Mouse (Mus musculus): ENCODE measurements around the gene Arih1.

DNA sequence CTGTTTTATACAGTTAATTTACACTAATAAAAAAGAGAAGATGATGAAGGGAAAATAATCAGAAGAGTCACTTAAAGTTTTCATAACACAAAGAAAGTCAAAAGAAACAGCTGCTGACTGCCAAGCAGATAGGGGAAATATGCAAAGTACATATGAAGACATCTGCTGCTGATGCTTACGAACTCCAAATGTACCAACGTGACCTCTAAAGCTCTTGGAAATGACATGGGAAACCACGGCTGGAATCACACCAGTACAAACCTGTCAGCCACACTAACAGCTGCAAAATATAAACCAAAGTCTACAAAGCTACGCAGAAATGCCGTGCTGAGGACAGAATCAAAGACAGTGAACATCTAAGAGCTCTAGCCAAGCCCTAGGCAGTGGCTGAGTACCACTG is 147.3 kb downstream of the Arih1 start:
- no peak for TF ChIP-seq POLR2A (IDR thresholded peaks at IDR 0.05; ENCODE audit: borderline replicate concordance, control insufficient read depth, low read depth, low read length)
- no peak for TF ChIP-seq CTCF (IDR thresholded peaks at IDR 0.05; ENCODE audit: control insufficient read depth, insufficient read depth, low read length)

All from bone marrow, adult 2 months (tissue).